Comparison of ENCODE assay signal across 46 mouse cellular contexts in the genomic region with DNA sequence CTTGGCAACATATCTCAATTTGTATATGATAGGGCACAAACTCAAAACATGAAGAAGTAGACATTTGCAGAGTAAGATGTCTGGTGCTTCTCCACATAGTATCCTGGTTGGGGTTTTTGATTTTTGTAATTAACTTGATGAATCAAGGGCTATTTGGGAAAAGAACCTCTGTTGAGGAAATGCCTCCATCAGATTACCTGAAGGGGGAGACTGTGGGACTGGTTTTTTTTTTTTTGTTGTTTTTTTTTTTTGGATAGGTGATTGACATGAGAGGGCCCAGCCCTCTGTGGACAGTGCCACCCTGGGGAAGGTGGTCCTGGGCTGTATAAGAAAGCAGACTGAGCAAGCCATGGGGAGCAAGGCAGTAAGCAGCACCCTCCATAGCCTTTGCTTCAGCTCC. TPM values are rescaled to one million over a fixed set of nuclear protein-coding genes. Genes with fewer than 3 reads are reported as not detected.
"Had no signal": no experiment of that assay in that cellular context is flagged by ENCODE, and none has a peak within 500 bp of the region (broad histone marks: within the 10 kb centered on the region; RNA-seq: fewer than 3 reads in every experiment).

No protein-coding gene starts in this region.

- ATAC-seq: liver, embryonic 12.5 days; liver, postnatal 0 days; lung, postnatal 0 days; midbrain, embryonic 13.5 days; midbrain, embryonic 15.5 days; midbrain, embryonic 16.5 days had no signal

- H3K9me3 ChIP-seq: limb, embryonic 10.5 days; limb, embryonic 12.5 days; limb, embryonic 13.5 days; limb, embryonic 15.5 days; liver, embryonic 12.5 days; liver, embryonic 13.5 days; liver, embryonic 15.5 days; lung, embryonic 15.5 days; megakaryocyte, embryonic 14.5 days; midbrain, embryonic 10.5 days; midbrain, embryonic 12.5 days; midbrain, embryonic 13.5 days; midbrain, embryonic 15.5 days; neural tube, embryonic 12.5 days had no signal

- H3K27ac ChIP-seq: limb, embryonic 10.5 days; limb, embryonic 12.5 days; limb, embryonic 13.5 days; limb, embryonic 15.5 days; liver, embryonic 12.5 days; liver, embryonic 13.5 days; liver, embryonic 14.5 days; liver, embryonic 15.5 days; lung, embryonic 15.5 days; macrophage; midbrain, embryonic 10.5 days; midbrain, embryonic 12.5 days; midbrain, embryonic 13.5 days; midbrain, embryonic 15.5 days; neural tube, embryonic 12.5 days had no signal

- H3K27me3 ChIP-seq: limb, embryonic 12.5 days; limb, embryonic 13.5 days; limb, embryonic 15.5 days; liver, embryonic 12.5 days; liver, embryonic 13.5 days; liver, embryonic 15.5 days; lung, embryonic 15.5 days; midbrain, embryonic 12.5 days; midbrain, embryonic 13.5 days; midbrain, embryonic 15.5 days; neural tube, embryonic 12.5 days had no signal

- H3K4me1 ChIP-seq: limb, embryonic 10.5 days; limb, embryonic 12.5 days; limb, embryonic 13.5 days; limb, embryonic 15.5 days; liver, embryonic 12.5 days; liver, embryonic 13.5 days; liver, embryonic 15.5 days; lung, embryonic 15.5 days; midbrain, embryonic 10.5 days; midbrain, embryonic 12.5 days; midbrain, embryonic 13.5 days; midbrain, embryonic 15.5 days; neural tube, embryonic 12.5 days had no signal

- H3K36me3 ChIP-seq: limb, embryonic 10.5 days; limb, embryonic 12.5 days; limb, embryonic 13.5 days; limb, embryonic 15.5 days; liver, embryonic 12.5 days; liver, embryonic 13.5 days; liver, embryonic 15.5 days; lung, embryonic 15.5 days; midbrain, embryonic 10.5 days; midbrain, embryonic 12.5 days; midbrain, embryonic 13.5 days; midbrain, embryonic 15.5 days; neural tube, embryonic 12.5 days had no signal

- H3K4me2 ChIP-seq: limb, embryonic 12.5 days; limb, embryonic 13.5 days; limb, embryonic 15.5 days; liver, embryonic 11.5 days; liver, embryonic 12.5 days; liver, embryonic 13.5 days; liver, embryonic 15.5 days; lung, embryonic 14.5 days; lung, embryonic 15.5 days; midbrain, embryonic 12.5 days; midbrain, embryonic 13.5 days; midbrain, embryonic 15.5 days; neural tube, embryonic 12.5 days had no signal

- DNase-seq: left cerebral cortex, postnatal 4 days; liver; liver, embryonic 13.5 days; liver, postnatal 0 days; lung, adult 18-20 months; lung, adult 2 months; lung, embryonic 14.5 days; lung, postnatal 10 days; lung, postnatal 14 days; lung, postnatal 36 days; lung, postnatal 4 days; midbrain, embryonic 14.5 days had no signal

- H3K4me3 ChIP-seq: limb, embryonic 10.5 days; limb, embryonic 12.5 days; limb, embryonic 13.5 days; limb, embryonic 15.5 days; liver, embryonic 12.5 days; liver, embryonic 13.5 days; liver, embryonic 15.5 days; lung, embryonic 15.5 days; megakaryocyte, embryonic 14.5 days; midbrain, embryonic 10.5 days; midbrain, embryonic 12.5 days; midbrain, embryonic 13.5 days; midbrain, embryonic 15.5 days; myocyte; neural tube, embryonic 12.5 days had no signal

- H3K9ac ChIP-seq: limb, embryonic 12.5 days; limb, embryonic 13.5 days; limb, embryonic 15.5 days; liver, embryonic 12.5 days; liver, embryonic 13.5 days; liver, embryonic 14.5 days; liver, embryonic 15.5 days; liver, postnatal 0 days; lung, embryonic 14.5 days; lung, embryonic 15.5 days; midbrain, embryonic 12.5 days; midbrain, embryonic 13.5 days; midbrain, embryonic 15.5 days; neural tube, embryonic 12.5 days had no signal

RNA-seq across cellular contexts. Expression of gene Olfr287, which starts 1.5 kb away (rescaled TPM):
- total RNA-seq: liver, adult 2 months; megakaryocyte, adult 5-6 weeks; megakaryocyte-erythroid progenitor cell, adult 5-6 weeks; monocyte, adult 5-6 weeks had no signal
- polyA plus RNA-seq: limb, embryonic 10.5 days; limb, embryonic 11.5 days; limb, embryonic 12.5 days; limb, embryonic 13.5 days; limb, embryonic 14.5 days; limb, embryonic 15.5 days; liver, adult 2 months; liver, embryonic 11.5 days; liver, embryonic 12.5 days; liver, embryonic 13.5 days; liver, embryonic 14.5 days; liver, embryonic 15.5 days; liver, embryonic 16.5 days; liver, postnatal 0 days; lung, adult 2 months; lung, embryonic 14.5 days; lung, embryonic 15.5 days; lung, embryonic 16.5 days; lung, postnatal 0 days; macrophage; midbrain, embryonic 10.5 days; midbrain, embryonic 12.5 days; midbrain, embryonic 13.5 days; midbrain, embryonic 15.5 days; myocyte; neural tube, embryonic 11.5 days; neural tube, embryonic 12.5 days had no signal

RNA-seq across cellular contexts. Expression of gene Gm44579, which starts 1.6 kb away (rescaled TPM):
- total RNA-seq: left cerebral cortex, postnatal 10 days; left cerebral cortex, postnatal 14 days; left cerebral cortex, postnatal 25 days; left cerebral cortex, postnatal 4 days; liver, adult 2 months; megakaryocyte progenitor cell, adult 5-6 weeks; megakaryocyte, adult 5-6 weeks; megakaryocyte-erythroid progenitor cell, adult 5-6 weeks; midbrain, postnatal 0 days; monocyte, adult 5-6 weeks had no signal
- polyA plus RNA-seq: limb, embryonic 10.5 days; limb, embryonic 11.5 days; limb, embryonic 12.5 days; limb, embryonic 13.5 days; limb, embryonic 14.5 days; limb, embryonic 15.5 days; liver, adult 2 months; liver, embryonic 11.5 days; liver, embryonic 12.5 days; liver, embryonic 13.5 days; liver, embryonic 14.5 days; liver, embryonic 15.5 days; liver, embryonic 16.5 days; liver, postnatal 0 days; lung, adult 2 months; lung, embryonic 14.5 days; lung, embryonic 15.5 days; lung, embryonic 16.5 days; lung, postnatal 0 days; macrophage; midbrain, embryonic 10.5 days; midbrain, embryonic 12.5 days; midbrain, embryonic 13.5 days; midbrain, embryonic 14.5 days; midbrain, embryonic 16.5 days; myocyte; neural tube, embryonic 11.5 days; neural tube, embryonic 12.5 days had no signal

RNA-seq across cellular contexts. Expression of gene Olfr286, which starts 11.9 kb away (rescaled TPM):
- total RNA-seq: left cerebral cortex, postnatal 10 days; left cerebral cortex, postnatal 14 days; left cerebral cortex, postnatal 25 days; left cerebral cortex, postnatal 36 days; left cerebral cortex, postnatal 4 days; liver, adult 2 months; megakaryocyte progenitor cell, adult 5-6 weeks; megakaryocyte, adult 5-6 weeks; megakaryocyte-erythroid progenitor cell, adult 5-6 weeks; midbrain, postnatal 0 days; monocyte, adult 5-6 weeks had no signal
- polyA plus RNA-seq: limb, embryonic 10.5 days; limb, embryonic 11.5 days; limb, embryonic 12.5 days; limb, embryonic 13.5 days; limb, embryonic 14.5 days; limb, embryonic 15.5 days; liver, adult 2 months; liver, embryonic 11.5 days; liver, embryonic 12.5 days; liver, embryonic 13.5 days; liver, embryonic 14.5 days; liver, embryonic 15.5 days; liver, embryonic 16.5 days; liver, postnatal 0 days; lung, adult 2 months; lung, embryonic 14.5 days; lung, embryonic 15.5 days; lung, embryonic 16.5 days; lung, postnatal 0 days; macrophage; midbrain, embryonic 12.5 days; midbrain, embryonic 13.5 days; midbrain, embryonic 14.5 days; midbrain, embryonic 15.5 days; midbrain, embryonic 16.5 days; midbrain, postnatal 0 days; myocyte; neural tube, embryonic 11.5 days; neural tube, embryonic 12.5 days had no signal

RNA-seq across cellular contexts. Expression of gene Olfr288, which starts 27.0 kb away (rescaled TPM):
- total RNA-seq: left cerebral cortex, postnatal 10 days; left cerebral cortex, postnatal 14 days; left cerebral cortex, postnatal 25 days; liver, adult 2 months; megakaryocyte progenitor cell, adult 5-6 weeks; megakaryocyte, adult 5-6 weeks; megakaryocyte-erythroid progenitor cell, adult 5-6 weeks; midbrain, postnatal 0 days; monocyte, adult 5-6 weeks had no signal
- polyA plus RNA-seq: limb, embryonic 10.5 days; limb, embryonic 11.5 days; limb, embryonic 12.5 days; limb, embryonic 13.5 days; limb, embryonic 14.5 days; limb, embryonic 15.5 days; liver, adult 2 months; liver, embryonic 11.5 days; liver, embryonic 12.5 days; liver, embryonic 13.5 days; liver, embryonic 14.5 days; liver, embryonic 15.5 days; liver, embryonic 16.5 days; liver, postnatal 0 days; lung, adult 2 months; lung, embryonic 14.5 days; lung, embryonic 15.5 days; lung, embryonic 16.5 days; lung, postnatal 0 days; macrophage; midbrain, embryonic 10.5 days; midbrain, embryonic 12.5 days; midbrain, embryonic 13.5 days; midbrain, embryonic 14.5 days; midbrain, embryonic 15.5 days; midbrain, embryonic 16.5 days; midbrain, postnatal 0 days; myocyte; neural tube, embryonic 11.5 days; neural tube, embryonic 12.5 days had no signal

RNA-seq across cellular contexts. Expression of gene H1fnt, which starts 34.7 kb away (rescaled TPM):
- total RNA-seq: left cerebral cortex, postnatal 10 days; left cerebral cortex, postnatal 14 days; left cerebral cortex, postnatal 25 days; left cerebral cortex, postnatal 36 days; left cerebral cortex, postnatal 4 days; liver, adult 2 months; megakaryocyte progenitor cell, adult 5-6 weeks; megakaryocyte, adult 5-6 weeks; megakaryocyte-erythroid progenitor cell, adult 5-6 weeks; midbrain, postnatal 0 days; monocyte, adult 5-6 weeks had no signal
- polyA plus RNA-seq: limb, embryonic 10.5 days; limb, embryonic 11.5 days; limb, embryonic 12.5 days; limb, embryonic 13.5 days; limb, embryonic 14.5 days; limb, embryonic 15.5 days; liver, adult 2 months; liver, embryonic 11.5 days; liver, embryonic 12.5 days; liver, embryonic 13.5 days; liver, embryonic 14.5 days; liver, embryonic 15.5 days; liver, embryonic 16.5 days; liver, postnatal 0 days; lung, adult 2 months; lung, embryonic 14.5 days; lung, embryonic 15.5 days; lung, embryonic 16.5 days; lung, postnatal 0 days; macrophage; midbrain, embryonic 10.5 days; midbrain, embryonic 12.5 days; midbrain, embryonic 13.5 days; midbrain, embryonic 14.5 days; midbrain, embryonic 15.5 days; midbrain, embryonic 16.5 days; midbrain, postnatal 0 days; myocyte; neural tube, embryonic 11.5 days; neural tube, embryonic 12.5 days had no signal
